Mouse (Mus musculus) neural tube, embryonic 14.5 days (tissue): ENCODE results near the gene Tjp1. TPM values are rescaled to one million over a fixed set of nuclear protein-coding genes. Genes with fewer than 3 reads are reported as not detected.
A peak's percentile ranks its signal among the peaks of the same experiment; 100 is the strongest.

Experiments
- ATAC-seq: fragments of 200-750 bp; cut with Nextera tagmentation; 2 replicates; pipeline ENCODE4 v1.8.0; 2017; ENCODE audit warnings: low read depth, mild to moderate bottlenecking, moderate TSS enrichment, moderate library complexity
- H3K27ac ChIP-seq: fragments of 300-500 bp; sonication (generic); 2 replicates; pipeline ENCODE4 v1.5.1; 2014; ENCODE audit warnings: low read depth, mild to moderate bottlenecking, control low read depth, low read length, moderate library complexity, mixed read lengths
- H3K27me3 ChIP-seq: fragments of 300-500 bp; sonication (generic); 2 replicates; pipeline ENCODE4 v1.6.1; 2014; ENCODE audit warnings: low read length; ENCODE audit not compliant: control insufficient read depth, insufficient read depth
- H3K36me3 ChIP-seq: fragments of 300-500 bp; sonication (generic); 2 replicates; pipeline ENCODE4 v1.6.1; 2014; ENCODE audit warnings: low read length, mixed read lengths; ENCODE audit not compliant: control insufficient read depth, insufficient read depth
- H3K4me1 ChIP-seq: fragments of 300-500 bp; sonication (generic); 2 replicates; pipeline ENCODE4 v1.6.1; 2014; ENCODE audit warnings: low read length; ENCODE audit not compliant: control insufficient read depth, insufficient read depth
- H3K4me2 ChIP-seq: fragments of 300-500 bp; sonication (generic); 2 replicates; pipeline ENCODE4 v1.6.1; 2014; ENCODE audit warnings: mild to moderate bottlenecking, low read depth, low read length, control low read depth
- H3K4me3 ChIP-seq: fragments of 300-500 bp; sonication (generic); 2 replicates; pipeline ENCODE4 v1.5.1; 2014; ENCODE audit warnings: low read depth, low read length, control low read depth, mixed read lengths
- H3K9ac ChIP-seq: fragments of 300-500 bp; sonication (generic); replicated peaks from 2 replicates; pipeline ENCODE4 v1.6.1; 2014; ENCODE audit warnings: low read depth, mild to moderate bottlenecking, control low read depth, low read length, mixed read lengths
- H3K9me3 ChIP-seq: fragments of 300-500 bp; sonication (generic); 2 replicates; pipeline ENCODE4 v1.6.1; 2016; ENCODE audit warnings: low read length; ENCODE audit not compliant: control insufficient read depth
- WGBS: fragments of 180-500 bp; shearing (Covaris S2); extraction: QIAGEN DNeasy Blood & Tissue Kit; methylation state at CpG from one replicate; pipeline ENCODE4 v1.1.7; 2014; 5-methylcytosine and 5-hydroxymethylcytosine counted together
- polyA plus RNA-seq: library from polyadenylated mRNA; unstranded; fragments of >200 nt; fragmentation: Nextera tagmentation; extraction: Ambion mirVana; gene quantifications from 2 replicates; pipeline ENCODE4 v1.2.1, GENCODE M21; 2014

The Tjp1 gene
- polyA plus RNA-seq, 1 experiment from 2014 or later = 37.0 TPM

GRCm38 (mm10) chr7:65431018-65431695 is 96.4 kb downstream of the Tjp1 start:
- H3K4me3 ChIP-seq = no peak overlapping the region
- no peak overlapping the region for H3K9ac ChIP-seq
- H3K9me3 ChIP-seq = no peaks in the 10 kb centered on the region
- H3K27ac ChIP-seq = no peak overlapping the region
- H3K36me3 ChIP-seq = no peaks in the 10 kb centered on the region
- no peak overlapping the region for H3K4me2 ChIP-seq
- WGBS = 25% methylated on average over 9 of the region's 9 CpGs
- H3K27me3 ChIP-seq = no peaks in the 10 kb centered on the region
- no peak for ATAC-seq
- no peaks in the 10 kb centered on the region for H3K4me1 ChIP-seq

- H3K27ac ChIP-seq = no peak overlapping the region
- no peak overlapping the region for H3K9ac ChIP-seq
- no peaks in the 10 kb centered on the region for H3K4me1 ChIP-seq
- no peak overlapping the region for H3K4me3 ChIP-seq
- H3K9me3 ChIP-seq = no peaks in the 10 kb centered on the region
- no peaks in the 10 kb centered on the region for H3K27me3 ChIP-seq
- no peak for ATAC-seq
- WGBS = 24% methylated on average over 8 of the region's 8 CpGs
- no peaks in the 10 kb centered on the region for H3K36me3 ChIP-seq
- H3K4me2 ChIP-seq = no peak overlapping the region
These were observed 97.2 kb downstream of the Tjp1 start for GRCm38 (mm10) chr7:65430401-65430800.

GRCm38 (mm10) chr7:65424519-65424918 is 103.1 kb downstream of the Tjp1 start:
- no peaks in the 10 kb centered on the region for H3K27me3 ChIP-seq
- no peak for ATAC-seq
- H3K9me3 ChIP-seq = no peaks in the 10 kb centered on the region
- WGBS = 70% methylated on average over 8 of the region's 8 CpGs
- H3K9ac ChIP-seq = no peak overlapping the region
- no peaks in the 10 kb centered on the region for H3K36me3 ChIP-seq
- 0 out of 2 replicates have a peak, but pooled peaks cover 3% of the 10 kb centered on the region for H3K4me1 ChIP-seq
- no peak overlapping the region for H3K4me3 ChIP-seq
- no peak overlapping the region for H3K27ac ChIP-seq
- H3K4me2 ChIP-seq = no peak overlapping the region

- H3K9ac ChIP-seq = no peak overlapping the region
- no peaks in the 10 kb centered on the region for H3K36me3 ChIP-seq
- ATAC-seq = no peak
- no peaks in the 10 kb centered on the region for H3K27me3 ChIP-seq
- no peak overlapping the region for H3K4me2 ChIP-seq
- 89% methylated on average over 1 of the region's 1 CpGs for WGBS
- no peak overlapping the region for H3K4me3 ChIP-seq
- H3K27ac ChIP-seq = no peak overlapping the region
- peaks cover 8% of the 10 kb centered on the region for H3K4me1 ChIP-seq
- no peaks in the 10 kb centered on the region for H3K9me3 ChIP-seq
These were observed 105.1 kb downstream of the Tjp1 start for GRCm38 (mm10) chr7:65422456-65422855.

- Histone ChIP-seq H3K4me3 (no peak overlapping the region), H3K27ac (no peak overlapping the region), H3K36me3 (no peaks in the 10 kb centered on the region), H3K9me3 (no peaks in the 10 kb centered on the region), H3K4me2 (peak overlapping the region; percentile 26; the same call in 1 of the 2 replicates), H3K4me1 (peaks cover 16% of the 10 kb centered on the region), H3K27me3 (no peaks in the 10 kb centered on the region), H3K9ac (no peak overlapping the region)
- 5% methylated on average over 10 of the region's 10 CpGs for WGBS
- ATAC-seq = peak; percentile 70
These were observed 106.1 kb downstream of the Tjp1 start for GRCm38 (mm10) chr7:65421451-65421850.

GRCm38 (mm10) chr7:65419926-65420325 is 107.7 kb downstream of the Tjp1 start:
- no peak overlapping the region for H3K4me2 ChIP-seq
- 89% methylated on average over 1 of the region's 1 CpGs for WGBS
- H3K9me3 ChIP-seq = no peaks in the 10 kb centered on the region
- H3K27me3 ChIP-seq = no peaks in the 10 kb centered on the region
- H3K4me1 ChIP-seq = peaks cover 16% of the 10 kb centered on the region
- H3K27ac ChIP-seq = no peak overlapping the region
- ATAC-seq = no peak
- H3K4me3 ChIP-seq = no peak overlapping the region
- no peak overlapping the region for H3K9ac ChIP-seq
- H3K36me3 ChIP-seq = no peaks in the 10 kb centered on the region

- no peak overlapping the region for H3K27ac ChIP-seq
- peaks cover 16% of the 10 kb centered on the region for H3K4me1 ChIP-seq
- ATAC-seq = no peak
- 66% methylated on average over 3 of the region's 3 CpGs for WGBS
- no peaks in the 10 kb centered on the region for H3K27me3 ChIP-seq
- no peaks in the 10 kb centered on the region for H3K9me3 ChIP-seq
- H3K4me2 ChIP-seq = no peak overlapping the region
- no peak overlapping the region for H3K9ac ChIP-seq
- H3K4me3 ChIP-seq = no peak overlapping the region
- no peaks in the 10 kb centered on the region for H3K36me3 ChIP-seq
These were observed 108.6 kb downstream of the Tjp1 start for GRCm38 (mm10) chr7:65419012-65419411.

- no peak overlapping the region for H3K4me2 ChIP-seq
- no peak overlapping the region for H3K4me3 ChIP-seq
- WGBS = 88% methylated on average over 10 of the region's 10 CpGs
- H3K27ac ChIP-seq = 0 out of 2 replicates have a peak overlapping the region, but pooled peaks have one; percentile 25
- H3K27me3 ChIP-seq = no peaks in the 10 kb centered on the region
- no peaks in the 10 kb centered on the region for H3K36me3 ChIP-seq
- no peaks in the 10 kb centered on the region for H3K9me3 ChIP-seq
- H3K4me1 ChIP-seq = peaks cover 16% of the 10 kb centered on the region
- ATAC-seq = no peak
- H3K9ac ChIP-seq = no peak overlapping the region
These were observed 109.1 kb downstream of the Tjp1 start for GRCm38 (mm10) chr7:65418366-65418911.

- Histone ChIP-seq H3K27me3 (no peaks in the 10 kb centered on the region), H3K4me2 (0 out of 2 replicates have a peak overlapping the region, but pooled peaks have one; percentile 3), H3K9me3 (no peaks in the 10 kb centered on the region), H3K9ac (no peak overlapping the region), H3K36me3 (no peaks in the 10 kb centered on the region), H3K4me3 (no peak overlapping the region), H3K27ac (peak overlapping the region; percentile 25; the same call in 1 of the 2 replicates), H3K4me1 (peaks cover 16% of the 10 kb centered on the region)
- peak; percentile 28; the same call in 1 of the 2 replicates for ATAC-seq
- 24% methylated on average over 10 of the region's 10 CpGs for WGBS
These were observed 110.1 kb downstream of the Tjp1 start for GRCm38 (mm10) chr7:65417231-65418100.
